Mouse (Mus musculus): ENCODE data around the gene Akain1.

DNA sequence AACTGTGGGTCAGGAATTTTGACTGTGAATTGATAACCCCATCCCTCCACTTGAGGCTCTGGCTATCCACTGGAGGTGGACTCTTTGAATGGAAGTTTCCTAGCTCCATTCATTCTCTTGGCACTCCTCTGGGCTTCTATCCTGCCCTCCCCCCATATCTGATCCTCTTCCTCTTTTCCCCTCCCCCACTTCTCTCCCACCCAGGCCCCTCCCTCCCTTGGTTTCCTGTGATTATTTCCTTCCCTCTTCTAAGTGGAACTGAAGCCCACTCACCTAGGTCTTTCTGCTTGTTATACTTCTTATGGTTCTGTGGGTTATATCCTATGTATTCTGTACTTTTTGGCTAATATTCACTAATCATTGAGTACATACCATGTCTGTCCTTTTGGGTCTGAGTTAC, 9.6 kb downstream of the Akain1 start:
- TF ChIP-seq EP300 (IDR thresholded peaks at IDR 0.05) (no peak), CTCF (IDR thresholded peaks at IDR 0.05) (no peak)
